Mouse (Mus musculus): ENCODE results near the gene C1qb. TPM values are rescaled to one million over a fixed set of nuclear protein-coding genes. Genes with fewer than 3 reads are reported as not detected.

C1qb gene
- polyA plus RNA-seq, 1 experiment, result not detected

- no peak overlapping the region for H3K4me3 ChIP-seq (ENCODE audit: insufficient read depth, poor library complexity, severe bottlenecking)
- no peaks in the 10 kb centered on the region for H3K36me3 ChIP-seq (ENCODE audit: control insufficient read depth, insufficient read depth)
- H3ac ChIP-seq (ENCODE audit: control insufficient read depth, insufficient read length, low read depth), result no peak overlapping the region
- no peaks in the 10 kb centered on the region for H3K79me2 ChIP-seq (ENCODE audit: control insufficient read depth, insufficient read depth)
- H3K27me3 ChIP-seq (ENCODE audit: control insufficient read depth, insufficient read depth, insufficient read length), result peaks cover 68% of the 10 kb centered on the region
- no peaks in the 10 kb centered on the region for H3K79me3 ChIP-seq (ENCODE audit: low read depth)
- TF ChIP-seq MYOG (IDR thresholded peaks at IDR 0.05; ENCODE audit: control insufficient read depth, extremely low read depth, insufficient read length) (no peak), MAX (IDR thresholded peaks at IDR 0.05) (no peak), USF1 (IDR thresholded peaks at IDR 0.05; ENCODE audit: low read depth) (no peak), FOSL1 (IDR thresholded peaks at IDR 0.05; ENCODE audit: insufficient read depth, low read length, poor library complexity, severe bottlenecking) (no peak)
These were observed 13.2 kb upstream of the C1qb start for GRCm38 (mm10) chr4:136899154-136899553.

- H3ac ChIP-seq (ENCODE audit: control insufficient read depth, insufficient read length, low read depth), result no peak within 1 kb of the TSS
- H3K79me3 ChIP-seq (ENCODE audit: low read depth), result no peaks in the 10 kb centered on the region
- H3K4me3 ChIP-seq (ENCODE audit: insufficient read depth, poor library complexity, severe bottlenecking), result no peak within 1 kb of the TSS
- H3K79me2 ChIP-seq (ENCODE audit: control insufficient read depth, insufficient read depth), result no peaks in the 10 kb centered on the region
- no peaks in the 10 kb centered on the region for H3K36me3 ChIP-seq (ENCODE audit: control insufficient read depth, insufficient read depth)
- no peak for TF ChIP-seq FOSL1 (IDR thresholded peaks at IDR 0.05; ENCODE audit: insufficient read depth, low read length, poor library complexity, severe bottlenecking)
- no peak for TF ChIP-seq MYOD1 (IDR thresholded peaks at IDR 0.05; ENCODE audit: control insufficient read depth, insufficient read length, low read depth)
- no peak for TF ChIP-seq MYOG (IDR thresholded peaks at IDR 0.05; ENCODE audit: control insufficient read depth, extremely low read depth, insufficient read length)
- no peak for TF ChIP-seq CTCF (IDR thresholded peaks at IDR 0.05; ENCODE audit: control insufficient read depth, insufficient read depth, insufficient read length)
- TF ChIP-seq MAX (IDR thresholded peaks at IDR 0.05), result no peak
- no peak for TF ChIP-seq USF1 (IDR thresholded peaks at IDR 0.05; ENCODE audit: low read depth)
- TF ChIP-seq CEBPB (IDR thresholded peaks at IDR 0.05; ENCODE audit: low read depth), result no peak
- peaks cover 63% of the 10 kb centered on the region for H3K27me3 ChIP-seq (ENCODE audit: control insufficient read depth, insufficient read depth, insufficient read length)
These were observed 12.7 kb upstream of the C1qb start, which contains the start of gene C1qa for GRCm38 (mm10) chr4:136898637-136899036. TSS of gene C1qa (minus strand) at chr4:136898803.

DNA sequence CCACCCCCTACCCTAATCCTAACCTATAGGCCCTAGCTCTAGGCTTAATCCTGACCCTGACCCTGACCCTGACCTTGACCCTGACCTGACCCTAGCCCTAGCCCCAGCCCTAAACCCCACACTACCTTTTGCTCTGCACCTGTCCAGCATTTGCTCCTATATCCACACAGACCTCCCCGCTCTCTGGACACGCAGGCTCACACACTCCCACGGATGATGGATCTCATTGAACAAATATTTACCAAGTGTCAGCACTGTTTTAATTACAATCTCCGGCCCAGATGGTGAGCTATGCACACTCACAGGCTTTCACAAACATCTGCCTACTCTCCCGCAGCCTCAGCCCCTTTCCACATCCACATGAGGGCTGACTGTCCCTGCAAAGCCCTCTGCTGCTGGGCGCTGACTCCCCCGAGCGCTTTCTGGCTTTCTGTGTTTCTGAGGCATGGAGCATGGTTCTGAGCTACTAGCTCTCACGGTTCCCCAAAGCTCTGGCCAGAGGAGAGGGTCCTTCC, 12.2 kb upstream of the C1qb start:
- no peaks in the 10 kb centered on the region for H3K79me3 ChIP-seq (ENCODE audit: low read depth)
- no peak overlapping the region for H3K4me3 ChIP-seq (ENCODE audit: insufficient read depth, poor library complexity, severe bottlenecking)
- H3K79me2 ChIP-seq (ENCODE audit: control insufficient read depth, insufficient read depth), result no peaks in the 10 kb centered on the region
- H3K36me3 ChIP-seq (ENCODE audit: control insufficient read depth, insufficient read depth), result no peaks in the 10 kb centered on the region
- no peak overlapping the region for H3ac ChIP-seq (ENCODE audit: control insufficient read depth, insufficient read length, low read depth)
- H3K27me3 ChIP-seq (ENCODE audit: control insufficient read depth, insufficient read depth, insufficient read length), result peaks cover 63% of the 10 kb centered on the region
- TF ChIP-seq MAX (IDR thresholded peaks at IDR 0.05) (no peak), MYOD1 (IDR thresholded peaks at IDR 0.05; ENCODE audit: control insufficient read depth, insufficient read length, low read depth) (no peak), CEBPB (IDR thresholded peaks at IDR 0.05; ENCODE audit: low read depth) (no peak), FOSL1 (IDR thresholded peaks at IDR 0.05; ENCODE audit: insufficient read depth, low read length, poor library complexity, severe bottlenecking) (no peak)

DNA sequence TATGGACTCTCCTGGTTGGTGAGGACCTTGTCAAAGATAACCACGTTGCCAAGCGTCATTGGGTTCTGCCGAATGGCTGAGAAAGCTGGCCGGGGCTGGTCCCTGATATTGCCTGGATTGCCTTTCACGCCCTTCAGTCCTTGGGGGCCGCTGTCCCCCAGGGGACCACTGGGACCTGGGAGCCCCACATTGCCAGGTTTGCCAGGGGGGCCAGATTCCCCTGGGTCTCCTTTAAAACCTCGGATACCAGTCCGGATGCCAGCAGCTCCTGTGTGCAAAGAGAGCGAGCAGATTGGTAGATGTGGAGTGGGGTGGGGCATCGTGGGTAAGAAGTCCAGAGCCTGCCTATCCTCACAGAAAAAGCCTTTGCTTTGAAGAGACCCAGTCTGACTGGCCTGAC, 10.5 kb upstream of the C1qb start:
- no peak for TF ChIP-seq MYOD1 (IDR thresholded peaks at IDR 0.05; ENCODE audit: control insufficient read depth, insufficient read length, low read depth)
- TF ChIP-seq MAX (IDR thresholded peaks at IDR 0.05), result no peak
- no peak for TF ChIP-seq USF1 (IDR thresholded peaks at IDR 0.05; ENCODE audit: low read depth)
- TF ChIP-seq FOSL1 (IDR thresholded peaks at IDR 0.05; ENCODE audit: insufficient read depth, low read length, poor library complexity, severe bottlenecking), result no peak
- no peak for TF ChIP-seq MYOG (IDR thresholded peaks at IDR 0.05; ENCODE audit: control insufficient read depth, extremely low read depth, insufficient read length)
- TF ChIP-seq CEBPB (IDR thresholded peaks at IDR 0.05; ENCODE audit: low read depth), result no peak
- TF ChIP-seq CTCF (IDR thresholded peaks at IDR 0.05; ENCODE audit: control insufficient read depth, insufficient read depth, insufficient read length), result no peak
- H3K36me3 ChIP-seq (ENCODE audit: control insufficient read depth, insufficient read depth), result no peaks in the 10 kb centered on the region
- no peaks in the 10 kb centered on the region for H3K79me2 ChIP-seq (ENCODE audit: control insufficient read depth, insufficient read depth)
- H3K4me3 ChIP-seq (ENCODE audit: insufficient read depth, poor library complexity, severe bottlenecking), result no peak overlapping the region
- peaks cover 68% of the 10 kb centered on the region for H3K27me3 ChIP-seq (ENCODE audit: control insufficient read depth, insufficient read depth, insufficient read length)
- H3K79me3 ChIP-seq (ENCODE audit: low read depth), result no peaks in the 10 kb centered on the region
- no peak overlapping the region for H3ac ChIP-seq (ENCODE audit: control insufficient read depth, insufficient read length, low read depth)

- Histone ChIP-seq H3K36me3 (ENCODE audit: control insufficient read depth, insufficient read depth) (no peaks in the 10 kb centered on the region), H3K79me2 (ENCODE audit: control insufficient read depth, insufficient read depth) (no peaks in the 10 kb centered on the region), H3K27me3 (ENCODE audit: control insufficient read depth, insufficient read depth, insufficient read length) (peaks cover 73% of the 10 kb centered on the region), H3K79me3 (ENCODE audit: low read depth) (no peaks in the 10 kb centered on the region), H3K4me3 (ENCODE audit: insufficient read depth, poor library complexity, severe bottlenecking) (no peak overlapping the region), H3ac (ENCODE audit: control insufficient read depth, insufficient read length, low read depth) (no peak overlapping the region)
- no peak for TF ChIP-seq MAX (IDR thresholded peaks at IDR 0.05)
- TF ChIP-seq USF1 (IDR thresholded peaks at IDR 0.05; ENCODE audit: low read depth), result no peak
- TF ChIP-seq CEBPB (IDR thresholded peaks at IDR 0.05; ENCODE audit: low read depth), result no peak
- no peak for TF ChIP-seq FOSL1 (IDR thresholded peaks at IDR 0.05; ENCODE audit: insufficient read depth, low read length, poor library complexity, severe bottlenecking)
- no peak for TF ChIP-seq MYOD1 (IDR thresholded peaks at IDR 0.05; ENCODE audit: control insufficient read depth, insufficient read length, low read depth)
- TF ChIP-seq MYOG (IDR thresholded peaks at IDR 0.05; ENCODE audit: control insufficient read depth, extremely low read depth, insufficient read length), result no peak
- no peak for TF ChIP-seq CTCF (IDR thresholded peaks at IDR 0.05; ENCODE audit: control insufficient read depth, insufficient read depth, insufficient read length)
These were observed 9.9 kb upstream of the C1qb start for GRCm38 (mm10) chr4:136895861-136896260.

DNA sequence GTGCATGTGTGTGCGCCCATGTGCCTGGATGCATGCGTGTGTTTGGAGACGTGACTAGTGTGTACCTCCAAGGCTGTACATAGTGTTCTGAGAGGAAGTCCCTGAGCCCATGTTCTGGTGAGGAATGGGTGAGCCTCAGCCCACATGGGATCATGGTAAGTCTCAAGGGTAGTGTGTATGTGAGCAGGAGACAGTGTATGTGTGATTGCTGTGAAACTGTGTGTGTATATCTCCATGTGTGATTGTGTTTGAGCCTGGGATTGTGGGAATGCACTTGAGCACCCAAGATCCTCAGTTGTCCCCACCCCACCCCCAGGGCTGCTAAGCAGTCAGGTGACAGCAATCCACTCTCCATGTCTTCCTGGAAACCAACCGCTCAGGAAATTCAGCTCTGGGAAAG, 8.8 kb upstream of the C1qb start:
- Histone ChIP-seq H3K4me3 (ENCODE audit: insufficient read depth, poor library complexity, severe bottlenecking) (no peak overlapping the region), H3ac (ENCODE audit: control insufficient read depth, insufficient read length, low read depth) (no peak overlapping the region), H3K36me3 (ENCODE audit: control insufficient read depth, insufficient read depth) (no peaks in the 10 kb centered on the region), H3K79me3 (ENCODE audit: low read depth) (no peaks in the 10 kb centered on the region), H3K27me3 (ENCODE audit: control insufficient read depth, insufficient read depth, insufficient read length) (peaks cover 79% of the 10 kb centered on the region), H3K79me2 (ENCODE audit: control insufficient read depth, insufficient read depth) (no peaks in the 10 kb centered on the region)
- TF ChIP-seq CTCF (IDR thresholded peaks at IDR 0.05; ENCODE audit: control insufficient read depth, insufficient read depth, insufficient read length) (no peak), MYOG (IDR thresholded peaks at IDR 0.05; ENCODE audit: control insufficient read depth, extremely low read depth, insufficient read length) (no peak), FOSL1 (IDR thresholded peaks at IDR 0.05; ENCODE audit: insufficient read depth, low read length, poor library complexity, severe bottlenecking) (no peak), USF1 (IDR thresholded peaks at IDR 0.05; ENCODE audit: low read depth) (no peak), MYOD1 (IDR thresholded peaks at IDR 0.05; ENCODE audit: control insufficient read depth, insufficient read length, low read depth) (no peak), CEBPB (IDR thresholded peaks at IDR 0.05; ENCODE audit: low read depth) (no peak), MAX (IDR thresholded peaks at IDR 0.05) (no peak)

Measured in C2C12 (cell line).